Comparison of ENCODE assay signal across 8 mouse cellular contexts in genomic region chr9:118871089-118871488, GRCm38 (mm10). TPM values are rescaled to one million over a fixed set of nuclear protein-coding genes. Genes with fewer than 3 reads are reported as not detected.
A peak's percentile ranks its signal among the peaks of the same experiment; 100 is the strongest.
DNase-seq lines count a peak whose midpoint lies in the region; ATAC-seq lines count a peak whose summit lies in the region.

No protein-coding gene starts in this region.

- no peak overlapping the region for H3K4me3 ChIP-seq in forebrain, embryonic 11.5 days (ENCODE audit: low read depth, low read length)
- no peak overlapping the region for H3K4me3 ChIP-seq in forebrain, embryonic 12.5 days (replicated peaks)
- no peak overlapping the region for H3K4me3 ChIP-seq in neural tube, embryonic 15.5 days (replicated peaks)

- H3K9ac ChIP-seq in forebrain, embryonic 11.5 days (ENCODE audit: low read length) = no peak overlapping the region
- H3K9ac ChIP-seq in forebrain, embryonic 12.5 days = no peak overlapping the region
- H3K9ac ChIP-seq in neural tube, embryonic 15.5 days (replicated peaks) = no peak overlapping the region

- 52% methylated on average over 4 of the region's 4 CpGs for WGBS in forebrain, embryonic 11.5 days
- WGBS in forebrain, embryonic 12.5 days = 50% methylated on average over 4 of the region's 4 CpGs
- 56% methylated on average over 4 of the region's 4 CpGs for WGBS in neural tube, embryonic 15.5 days
- WGBS in large intestine, adult 2 months = 39% methylated on average over 4 of the region's 4 CpGs

- no peaks in the 10 kb centered on the region for H3K9me3 ChIP-seq in forebrain, embryonic 11.5 days (ENCODE audit: control insufficient read depth, low read length)
- H3K9me3 ChIP-seq in forebrain, embryonic 12.5 days = no peaks in the 10 kb centered on the region
- no peaks in the 10 kb centered on the region for H3K9me3 ChIP-seq in neural tube, embryonic 15.5 days (replicated peaks)

- no peaks in the 10 kb centered on the region for H3K36me3 ChIP-seq in forebrain, embryonic 11.5 days (ENCODE audit: control insufficient read depth, insufficient read depth, low read length)
- H3K36me3 ChIP-seq in forebrain, embryonic 12.5 days (replicated peaks) = no peaks in the 10 kb centered on the region
- H3K36me3 ChIP-seq in neural tube, embryonic 15.5 days = no peaks in the 10 kb centered on the region

- ATAC-seq in forebrain, embryonic 11.5 days (replicated peaks; ENCODE audit: low FRiP score) = no peak
- ATAC-seq in forebrain, embryonic 12.5 days (ENCODE audit: low FRiP score) = no peak
- ATAC-seq in neural tube, embryonic 15.5 days (ENCODE audit: low FRiP score) = no peak
- ATAC-seq in common myeloid progenitor, adult 5-6 weeks (replicated peaks; ENCODE audit: low read depth, poor library complexity, severe bottlenecking) = peak; percentile 57; the same call in 1 of the 2 replicates

- H3K4me1 ChIP-seq in forebrain, embryonic 11.5 days (replicated peaks; ENCODE audit: control insufficient read depth, insufficient read depth, low read length) = no peaks in the 10 kb centered on the region
- H3K4me1 ChIP-seq in forebrain, embryonic 12.5 days = no peaks in the 10 kb centered on the region
- H3K4me1 ChIP-seq in neural tube, embryonic 15.5 days = 0 out of 2 replicates have a peak, but pooled peaks cover 3% of the 10 kb centered on the region

- DNase-seq in forebrain, embryonic 11.5 days (ENCODE audit: low spot score) = peak; percentile 72
- DNase-seq in neural tube, embryonic 10.5 days (ENCODE audit: extremely low spot score, low spot score) = peak; percentile 42
- DNase-seq in large intestine, adult 2 months (ENCODE audit: low read depth, low spot score) = peak; percentile 27
- peak; percentile 11 to 53 for DNase-seq in natural killer cell, adult 2 months (ENCODE audit: low spot score in 2 of 2)
- DNase-seq in thymus, postnatal 4 days = peak; percentile 77

- H3K4me2 ChIP-seq in forebrain, embryonic 11.5 days (ENCODE audit: low read depth, low read length, severe bottlenecking) = no peak overlapping the region
- no peak overlapping the region for H3K4me2 ChIP-seq in forebrain, embryonic 12.5 days
- no peak overlapping the region for H3K4me2 ChIP-seq in neural tube, embryonic 15.5 days

- no peaks in the 10 kb centered on the region for H3K27me3 ChIP-seq in forebrain, embryonic 11.5 days (ENCODE audit: control insufficient read depth, insufficient read depth, low read length)
- no peaks in the 10 kb centered on the region for H3K27me3 ChIP-seq in forebrain, embryonic 12.5 days
- no peaks in the 10 kb centered on the region; the same call in 1 of the 2 replicates for H3K27me3 ChIP-seq in neural tube, embryonic 15.5 days (replicated peaks)

- no peak overlapping the region for H3K27ac ChIP-seq in forebrain, embryonic 11.5 days (ENCODE audit: low read depth, low read length)
- H3K27ac ChIP-seq in forebrain, embryonic 12.5 days = no peak overlapping the region
- H3K27ac ChIP-seq in neural tube, embryonic 15.5 days (replicated peaks) = no peak overlapping the region

RNA-seq across cellular contexts. Expression of gene Ctdspl, which starts 55.2 kb away (rescaled TPM):
- 9.0 and 9.1 TPM in 2 replicates for polyA plus RNA-seq in forebrain, embryonic 11.5 days (2014; fragmentation: Nextera tagmentation; extraction: Ambion mirVana)
- 9.0 and 9.6 TPM in 2 replicates for polyA plus RNA-seq in forebrain, embryonic 12.5 days (2016; fragmentation: Nextera tagmentation; extraction: Ambion mirVana)
- 7.9 and 8.6 TPM in 2 replicates for polyA plus RNA-seq in neural tube, embryonic 15.5 days (2015; fragmentation: Nextera tagmentation; extraction: Ambion mirVana)
- total RNA-seq in common myeloid progenitor, adult 5-6 weeks (2017) = 6.3 and 7.8 TPM in 2 replicates
- 21.5 and 33.9 TPM in 2 replicates for polyA plus RNA-seq in large intestine, adult 2 months (2012; rRNA removed)

Comparison
In these comparisons a context has a peak if more than half of its experiments do, and no peak if none do; other contexts are left out.
1. DNase-seq: peak in every context shown above with its lines; median percentile 77 in thymus, postnatal 4 days; 72 in forebrain, embryonic 11.5 days; 42 in neural tube, embryonic 10.5 days; 32 in natural killer cell, adult 2 months; 27 in large intestine, adult 2 months.